Mouse (Mus musculus): ENCODE results near the gene Slc26a8. TPM values are rescaled to one million over a fixed set of nuclear protein-coding genes. Genes with fewer than 3 reads are reported as not detected.

The Slc26a8 gene
- total RNA-seq (2012; rRNA removed) (0.58 and 0.69 TPM in 2 replicates), polyA plus RNA-seq (2012; ENCODE audit: insufficient read depth in 1 of 2, insufficient read length in 2 of 2, low read depth in 1 of 2, low replicate concordance in 2 of 2, missing spikeins in 1 of 2) (1 to 10 TPM in 1 of 2 experiments, not detected in 1; 1.6 TPM)

GRCm38 (mm10) chr17:28689586-28690283, at the start of gene Slc26a8:
Slc26a8 (minus strand) TSS chr17:28690233.
- peaks cover 4 to 13% of the 10 kb centered on the region in 2 experiments for H3K4me1 ChIP-seq (ENCODE audit: control insufficient read depth in 1 of 2, insufficient read depth in 2 of 2, low read length in 2 of 2)
- peak; percentile 66 for DNase-seq (ENCODE audit: low read depth, low spot score)
- no peaks in the 10 kb centered on the region for H3K27me3 ChIP-seq (ENCODE audit: control insufficient read depth in 1 of 2, insufficient read depth in 2 of 2, low read length in 2 of 2)
- H3K27ac ChIP-seq (ENCODE audit: control insufficient read depth, low read depth, low read length), result peak within 1 kb of the TSS; percentile 78
- H3K36me3 ChIP-seq (ENCODE audit: control insufficient read depth in 1 of 2, insufficient read depth in 2 of 2, low read length in 2 of 2), result peaks cover 0 to 29% of the 10 kb centered on the region in 2 experiments; a peak in 2 of 4 replicates
- H3K9me3 ChIP-seq (replicated peaks; ENCODE audit: insufficient read depth, low read length), result no peaks in the 10 kb centered on the region
- peak within 1 kb of the TSS; percentile 73 for H3K9ac ChIP-seq (ENCODE audit: control insufficient read depth, low read depth, low read length, poor library complexity, severe bottlenecking)
- H3K4me3 ChIP-seq (ENCODE audit: control insufficient read depth in 1 of 2, insufficient read depth in 1 of 2, low read depth in 2 of 2, low read length in 2 of 2), result peak within 1 kb of the TSS; percentile 52 to 70
- H3K79me2 ChIP-seq (ENCODE audit: control insufficient read depth, insufficient read depth, low read length, poor library complexity), result peaks cover 38% of the 10 kb centered on the region
- TF ChIP-seq ZKSCAN1 (IDR thresholded peaks at IDR 0.05; ENCODE audit: low read depth, low read length) (no peak), TAL1 (IDR thresholded peaks at IDR 0.05; ENCODE audit: low read length) (no peak), NELFE (IDR thresholded peaks at IDR 0.05; ENCODE audit: low read depth, low read length) (0 out of 2 replicates have a peak, but pooled peaks have one; percentile 22), SMC3 (IDR thresholded peaks at IDR 0.05; ENCODE audit: low read depth, low read length) (no peak), MAZ (IDR thresholded peaks at IDR 0.05; ENCODE audit: low read depth, low read length) (0 out of 2 replicates have a peak, but pooled peaks have one; percentile 26), ZC3H11A (IDR thresholded peaks at IDR 0.05; ENCODE audit: low read depth, low read length) (no peak), GABPA (IDR thresholded peaks at IDR 0.05; ENCODE audit: low read depth, low read length) (no peak), EP300 (IDR thresholded peaks at IDR 0.05; ENCODE audit: low read depth in 1 of 2, low read length in 2 of 2) (no peak), TBP (IDR thresholded peaks at IDR 0.05; ENCODE audit: low read depth, low read length) (0 out of 2 replicates have a peak, but pooled peaks have one; percentile 40), GATA1 (IDR thresholded peaks at IDR 0.05; ENCODE audit: low read depth, low read length) (no peak), ZNF384 (IDR thresholded peaks at IDR 0.05; ENCODE audit: low read depth, low read length) (no peak), ZMIZ1 (IDR thresholded peaks at IDR 0.05; ENCODE audit: low read depth, low read length) (no peak), USF1 (IDR thresholded peaks at IDR 0.05; ENCODE audit: low read depth, low read length) (no peak), USF2 (IDR thresholded peaks at IDR 0.05; ENCODE audit: borderline replicate concordance in 1 of 2, insufficient read depth in 1 of 2, low read depth in 1 of 2, low read length in 2 of 2) (no peak), E2F4 (IDR thresholded peaks at IDR 0.05; ENCODE audit: borderline replicate concordance, low read depth, low read length) (no peak), POLR2AphosphoS5 (IDR thresholded peaks at IDR 0.05; ENCODE audit: borderline replicate concordance, low read depth, low read length) (no peak), RCOR1 (IDR thresholded peaks at IDR 0.05; ENCODE audit: low read depth, low read length) (no peak), CHD1 (IDR thresholded peaks at IDR 0.05; ENCODE audit: low read depth, low read length) (peak; percentile 91; the same call in 1 of the 2 replicates), CHD2 (IDR thresholded peaks at IDR 0.05; ENCODE audit: low read length) (no peak), UBTF (IDR thresholded peaks at IDR 0.05; ENCODE audit: borderline replicate concordance, insufficient read depth, low read depth, low read length) (peak; percentile 90; the same call in 1 of the 2 replicates), MAFK (IDR thresholded peaks at IDR 0.05; ENCODE audit: borderline replicate concordance, low read depth, low read length) (no peak), ETS1 (IDR thresholded peaks at IDR 0.05; ENCODE audit: low read depth, low read length) (0 out of 2 replicates have a peak, but pooled peaks have one; percentile 8), KAT2A (conservative IDR thresholded peaks at IDR 0.05; ENCODE audit: low read depth, low read length) (no peak), MYC (IDR thresholded peaks at IDR 0.05; ENCODE audit: low read depth, low read length) (0 out of 2 replicates have a peak, but pooled peaks have one; percentile 16), JUND (IDR thresholded peaks at IDR 0.05; ENCODE audit: low read depth, low read length) (no peak), MXI1 (IDR thresholded peaks at IDR 0.05; ENCODE audit: low read depth, low read length) (peak; percentile 55), HCFC1 (IDR thresholded peaks at IDR 0.05; ENCODE audit: low read depth, low read length) (peak; percentile 43; the same call in 1 of the 2 replicates), TCF12 (IDR thresholded peaks at IDR 0.05; ENCODE audit: low read depth, low read length) (no peak), MAX (IDR thresholded peaks at IDR 0.05; ENCODE audit: low read length) (no peak), MYB (IDR thresholded peaks at IDR 0.05; ENCODE audit: low read depth, low read length) (no peak), RAD21 (IDR thresholded peaks at IDR 0.05; ENCODE audit: low read depth, low read length) (no peak), CTCF (IDR thresholded peaks at IDR 0.05 in 2 of 3, conservative IDR thresholded peaks at IDR 0.05 in 1 of 3; ENCODE audit: control insufficient read depth in 1 of 3, insufficient read depth in 1 of 3, low read depth in 2 of 3, low read length in 3 of 3, poor library complexity in 1 of 3, severe bottlenecking in 1 of 3) (no peak), NRF1 (IDR thresholded peaks at IDR 0.05; ENCODE audit: insufficient read depth, low read depth, low read length, poor library complexity, severe bottlenecking) (no peak), BHLHE40 (IDR thresholded peaks at IDR 0.05; ENCODE audit: borderline replicate concordance, low read depth, low read length) (no peak; the same call in 1 of the 2 replicates), POLR2A (IDR thresholded peaks at IDR 0.05; ENCODE audit: control insufficient read depth in 1 of 2, insufficient read depth in 1 of 2, low read depth in 1 of 2, low read length in 2 of 2, poor library complexity in 1 of 2) (peak; percentile 27 to 37; a peak in 2 of 4 replicates)

All from MEL (cell line).